Mouse (Mus musculus): ENCODE results near the gene Rnase2b.
"Not testable (repeated sequence)": the region's sequence is repeated elsewhere in the genome, so short reads cannot be mapped to it uniquely, and the experiment has no call there.

Rnase2b gene

DNA sequence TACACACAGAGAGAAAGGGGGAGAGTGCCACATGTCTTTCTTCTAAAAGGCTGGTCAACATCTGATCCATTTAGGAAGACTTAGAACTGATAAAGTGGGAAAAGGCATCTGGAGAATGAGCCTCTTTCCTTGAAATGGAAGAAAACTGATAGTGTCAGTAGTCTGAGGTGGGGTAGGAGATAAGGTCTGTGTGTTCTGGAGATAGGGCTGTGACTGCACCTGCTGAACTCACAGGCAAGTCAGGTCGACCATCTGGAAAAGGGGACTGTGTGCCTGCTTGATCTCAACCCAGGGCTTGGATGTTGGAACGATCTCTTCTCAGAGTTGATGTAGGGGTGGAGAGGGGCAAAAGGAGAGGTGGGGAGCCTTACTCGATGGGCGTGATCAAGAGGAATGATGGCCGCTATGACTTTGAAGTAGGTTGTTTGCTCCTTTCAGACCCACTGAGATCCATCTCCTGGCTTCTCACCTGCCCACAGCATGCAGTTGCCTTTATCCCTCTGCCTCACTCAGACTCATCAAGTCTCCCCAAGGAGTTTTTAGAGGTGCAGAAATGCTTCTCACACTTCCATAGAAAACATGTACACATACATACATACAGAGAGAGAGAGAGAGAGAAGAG, 9.7 kb upstream of the Rnase2b start:
- no peak for DNase-seq

DNA sequence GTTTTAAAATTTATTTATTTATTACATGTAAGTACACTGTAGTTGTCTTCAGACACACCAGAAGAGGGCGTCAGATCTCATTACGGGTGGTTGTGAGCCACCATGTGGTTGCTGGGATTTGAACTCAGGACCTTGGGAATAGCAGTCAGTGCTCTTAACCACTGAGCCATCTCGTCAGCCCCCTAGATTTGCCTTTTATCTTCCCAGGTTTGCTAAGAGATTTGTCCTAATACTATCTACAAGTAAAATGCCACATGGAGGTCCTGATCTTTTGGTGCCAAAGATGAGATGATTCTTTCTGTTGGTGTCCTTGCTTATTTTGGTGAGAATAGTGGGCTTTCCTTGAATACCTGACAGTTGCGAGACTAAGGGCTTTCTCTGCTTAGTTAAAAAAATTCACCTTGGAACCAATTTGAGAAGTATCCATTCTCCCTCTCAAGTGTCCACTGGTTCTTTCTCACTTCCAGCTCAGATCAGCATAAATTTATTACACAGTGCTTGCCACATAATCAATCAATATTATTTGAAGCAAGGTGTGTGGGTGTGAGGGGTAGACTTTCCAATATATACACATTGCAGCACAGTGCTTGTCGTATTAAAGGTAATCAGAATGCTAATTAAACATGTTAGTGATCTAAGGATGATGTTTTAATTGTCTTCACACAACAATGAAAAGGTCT, 5.9 kb upstream of the Rnase2b start:
- DNase-seq: no peak

DNA sequence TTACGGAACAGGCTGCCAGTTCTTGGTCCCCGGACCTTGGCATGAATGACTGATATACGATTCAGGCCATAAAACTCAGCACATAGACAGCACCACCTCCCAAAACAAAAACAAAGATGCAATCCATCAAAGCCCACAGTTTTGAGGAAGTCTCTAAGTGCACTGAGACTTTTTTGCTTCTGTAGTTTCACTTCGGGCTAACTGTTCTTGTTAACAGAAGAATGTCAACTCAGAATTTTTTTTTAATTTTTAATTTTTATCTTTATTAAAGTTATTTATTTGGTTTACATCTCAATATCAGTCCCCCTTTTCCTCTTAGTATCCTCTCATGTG, 5.4 kb upstream of the Rnase2b start:
- no peak for DNase-seq

DNA sequence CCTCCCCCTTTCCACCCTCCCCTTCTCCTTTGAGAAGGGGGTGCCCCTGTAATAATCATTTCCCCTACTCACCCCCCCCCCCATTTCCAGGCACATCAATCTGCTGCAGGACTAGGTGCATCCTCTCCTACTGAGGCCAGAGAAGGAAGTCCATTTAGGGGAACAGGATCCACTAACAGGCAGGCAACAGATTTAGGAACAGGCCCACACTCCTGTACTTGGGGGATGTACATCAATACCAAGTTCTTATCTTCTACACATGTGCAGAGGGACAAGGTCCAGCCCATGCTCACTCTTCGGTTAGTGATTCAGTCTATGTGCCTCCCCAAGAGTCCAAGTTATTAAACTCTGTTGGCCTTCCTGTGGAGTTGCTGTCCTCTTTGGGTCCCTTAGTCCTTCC, 5.0 kb upstream of the Rnase2b start:
- DNase-seq: no peak

DNA sequence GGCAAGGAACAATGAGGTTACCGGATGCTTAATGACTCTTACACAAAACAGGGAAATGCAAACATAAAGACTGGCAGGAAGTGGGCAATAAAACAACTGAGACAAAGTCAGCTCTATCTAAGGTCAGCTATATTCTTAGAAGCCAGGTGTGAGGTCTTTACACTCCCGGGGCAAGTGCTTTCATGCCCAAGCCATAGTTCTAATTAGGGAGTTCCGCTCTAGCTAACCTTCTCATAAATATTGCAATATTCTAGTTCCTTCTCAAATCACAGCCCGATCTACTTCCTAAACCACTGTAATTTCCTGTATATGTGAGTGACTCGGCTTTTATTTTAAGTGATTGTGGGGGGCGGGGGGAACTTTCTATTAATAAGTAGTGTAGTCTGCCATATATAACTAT, 1.3 kb downstream of the Rnase2b start:
- DNase-seq: not testable (repeated sequence)

DNA sequence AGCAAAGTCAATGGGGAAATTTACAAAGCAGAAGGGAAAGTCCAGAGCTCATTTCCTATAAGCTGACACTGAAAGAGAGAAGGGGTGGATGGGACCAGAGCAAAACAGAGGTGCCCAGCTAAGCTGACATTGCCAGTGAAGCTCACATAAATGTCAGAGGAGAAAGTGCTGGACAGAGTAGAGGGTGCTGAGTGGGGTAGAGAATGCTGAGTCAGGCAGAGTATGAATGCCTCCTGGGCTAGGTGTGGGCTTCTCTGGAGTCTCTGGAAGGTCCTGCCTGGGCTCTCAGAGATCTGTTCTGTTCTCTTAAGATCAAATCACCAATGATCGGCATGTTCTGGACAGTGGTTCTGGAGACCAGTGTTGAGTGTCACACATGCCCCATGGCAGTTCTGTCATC, 3.4 kb downstream of the Rnase2b start:
- no peak for DNase-seq

DNA sequence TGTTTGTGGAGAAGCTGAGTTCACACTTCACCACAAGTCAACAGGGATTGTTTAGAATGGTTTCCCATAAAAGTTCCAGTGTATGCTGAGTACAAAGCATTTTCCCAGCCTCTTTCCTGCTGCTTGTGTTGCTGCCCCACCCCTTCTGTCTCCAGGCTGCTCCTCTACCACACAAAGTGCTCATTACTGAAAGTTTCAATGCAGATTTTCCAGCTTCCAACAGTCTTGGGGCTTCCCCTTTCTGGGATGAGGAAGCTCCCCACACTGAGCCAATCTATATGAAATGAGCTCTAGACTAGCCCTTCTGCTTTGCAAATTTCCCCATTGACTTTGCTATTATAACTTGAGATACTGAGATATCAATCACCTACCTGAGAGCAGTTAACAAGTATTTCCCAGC, 4.0 kb downstream of the Rnase2b start:
- DNase-seq: no peak

DNA sequence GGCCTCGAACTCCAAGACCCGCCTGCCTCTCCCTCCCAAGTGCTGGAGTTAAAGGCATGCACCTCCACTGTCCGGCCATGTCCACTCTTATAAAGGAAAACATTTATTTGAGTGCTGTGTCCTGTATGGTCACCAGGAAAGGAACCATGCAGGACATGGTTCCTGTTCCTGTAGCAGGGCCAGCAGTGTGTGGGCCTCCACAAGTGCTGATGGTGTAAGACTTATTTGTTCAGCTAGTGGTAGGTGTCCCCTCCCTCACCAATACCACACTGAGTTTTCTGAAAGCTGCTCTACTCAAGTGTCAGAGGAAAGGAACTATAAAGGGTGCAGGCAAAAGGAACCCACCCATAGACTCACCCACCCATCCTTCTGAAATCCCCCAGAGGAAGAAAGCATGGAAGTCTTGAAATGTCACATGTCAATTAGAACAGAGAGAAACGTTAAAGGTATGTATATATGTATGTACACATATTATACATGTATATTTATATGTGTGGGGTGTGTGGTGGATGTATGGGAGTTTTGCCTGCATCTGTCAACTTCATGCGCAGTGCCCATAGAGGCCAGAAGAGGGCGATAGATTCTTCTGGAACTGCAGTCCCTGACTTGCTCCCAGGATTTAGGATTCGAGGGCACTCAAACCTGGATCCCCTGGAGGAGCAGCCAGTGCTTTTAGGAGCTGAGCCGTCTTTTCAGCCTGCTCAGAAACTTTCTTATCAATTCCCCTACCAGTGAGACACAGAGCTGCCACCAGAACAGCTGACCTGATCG, 10.2 kb downstream of the Rnase2b start:
- DNase-seq: peak; percentile 68

DNA sequence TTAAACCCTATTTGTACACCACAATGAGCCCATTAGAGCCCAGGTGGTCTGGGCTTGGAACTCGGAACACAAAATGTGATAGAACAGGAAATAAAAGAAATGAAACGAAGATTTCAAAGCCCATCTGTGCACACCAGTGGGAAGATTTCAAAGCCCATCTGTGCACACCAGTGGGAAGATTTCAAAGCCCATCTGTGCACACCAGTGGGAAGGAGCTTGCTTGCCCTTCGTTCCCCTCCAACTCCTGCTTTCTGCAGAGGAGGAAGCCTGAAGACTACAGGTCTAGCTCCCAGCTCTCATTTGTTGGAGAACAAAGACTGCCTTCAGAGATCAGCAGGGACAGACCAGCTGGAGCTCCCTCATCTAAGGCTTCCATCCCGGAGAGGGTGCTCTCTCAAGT, 10.9 kb downstream of the Rnase2b start:
- not testable (repeated sequence) for DNase-seq

DNA sequence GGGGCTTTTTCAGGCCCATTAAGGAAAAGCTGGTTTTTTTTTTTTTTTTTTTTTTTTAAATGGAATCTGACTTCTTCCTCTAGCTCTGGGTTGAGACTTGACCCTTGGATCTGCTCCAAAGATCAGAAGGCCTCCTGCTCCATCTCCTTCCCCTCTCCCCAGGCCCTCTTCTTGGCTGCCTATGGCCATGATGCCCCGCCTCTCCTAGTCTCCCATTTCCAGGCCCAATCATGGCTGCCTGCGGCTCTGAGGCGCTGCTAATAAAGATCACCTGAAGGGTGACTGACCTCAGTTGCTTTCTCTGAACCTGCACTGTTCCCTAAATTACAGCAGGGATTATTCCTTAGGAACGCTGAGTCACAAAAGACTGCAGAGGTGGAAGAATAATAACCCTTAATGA, 11.8 kb downstream of the Rnase2b start:
- peak in 1 of 2 experiments; percentile 11 for DNase-seq

DNA sequence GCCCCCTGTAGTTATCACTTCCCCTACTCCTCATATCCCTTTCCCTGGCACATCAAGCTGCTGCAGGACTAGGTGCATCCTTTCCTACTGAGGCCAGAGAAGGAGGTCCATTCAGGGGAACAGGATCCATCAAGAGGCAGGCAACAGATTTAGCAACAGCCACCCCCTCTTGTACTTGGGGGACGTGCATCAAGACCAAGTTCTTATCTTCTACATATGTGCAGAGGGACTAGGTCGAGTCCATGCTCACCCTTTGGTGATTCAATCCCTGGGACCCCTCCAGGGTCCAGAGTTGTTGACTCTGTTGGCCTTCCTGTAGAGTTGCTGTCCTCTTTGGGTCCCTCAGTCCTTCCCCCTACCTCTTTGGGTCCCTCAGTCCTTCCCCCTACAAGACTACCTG, 19.0 kb downstream of the Rnase2b start:
- not testable (repeated sequence) for DNase-seq

DNA sequence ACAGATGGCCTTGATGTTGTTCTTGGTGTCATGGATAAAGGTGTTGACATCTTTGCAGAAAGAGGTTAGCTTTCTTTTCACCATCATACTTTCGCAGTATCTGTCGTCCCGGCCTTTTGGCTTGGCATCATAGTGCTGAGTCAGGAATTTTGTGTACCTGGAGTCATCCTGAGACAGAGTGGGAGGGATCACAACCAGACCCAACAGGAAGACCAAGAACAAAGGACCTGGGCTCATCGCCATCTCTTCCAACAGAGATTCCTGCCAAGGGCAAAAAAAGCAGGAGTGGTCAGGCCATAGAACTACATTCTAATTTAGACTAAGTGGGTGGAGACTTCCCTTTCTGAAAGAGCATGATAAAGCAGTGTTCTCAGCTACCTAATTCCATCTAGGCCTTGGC, 33.6 kb downstream of the Rnase2b start:
- DNase-seq: no peak

DNA sequence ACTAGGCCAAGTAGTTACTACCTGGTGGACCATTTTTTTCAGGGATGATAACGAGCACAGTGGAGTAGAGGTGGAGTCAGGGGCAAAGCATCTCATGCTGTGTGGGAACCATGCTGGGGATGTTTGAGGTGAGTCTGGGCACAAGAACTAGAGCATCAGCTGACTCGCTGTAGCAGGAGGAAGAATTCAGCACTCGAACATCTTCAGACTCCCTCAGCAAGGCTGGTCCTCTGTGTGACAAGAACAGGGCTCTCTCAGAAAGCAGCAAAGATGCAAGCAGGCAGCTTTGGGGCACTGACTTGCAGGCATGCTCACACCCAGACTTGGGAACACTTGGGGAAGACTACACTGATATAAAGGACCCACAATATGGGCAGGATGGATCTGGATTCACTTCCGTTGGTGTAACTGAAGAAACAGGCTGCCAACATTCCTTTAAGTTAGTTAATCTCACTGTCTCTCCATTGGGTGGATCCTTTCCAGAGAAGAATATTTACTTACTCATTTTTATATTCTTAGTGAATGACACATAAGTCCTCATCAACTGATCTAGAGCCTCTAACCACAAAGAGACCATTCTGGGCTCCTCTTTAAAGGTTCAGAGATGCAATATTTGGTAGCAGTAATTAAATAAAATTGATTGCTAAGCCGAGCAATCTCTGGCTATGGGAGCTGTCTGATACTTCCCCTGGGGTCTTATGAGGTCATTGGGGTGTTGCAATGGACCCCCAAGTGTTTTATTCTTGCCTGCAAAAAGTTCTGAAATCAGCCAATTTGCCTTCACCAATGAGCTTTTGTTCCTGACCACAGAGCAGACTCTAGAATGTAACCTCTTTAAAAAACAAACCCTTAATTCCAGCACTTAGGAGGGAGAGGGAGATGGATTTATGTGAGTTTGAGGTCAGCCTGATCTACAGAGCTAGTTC, 37.3 kb downstream of the Rnase2b start, which contains the start of gene Ang2:
Gene Ang2 (minus strand): TSS at position 51 of the 926 bp plus-strand sequence.
- DNase-seq: no peak

DNA sequence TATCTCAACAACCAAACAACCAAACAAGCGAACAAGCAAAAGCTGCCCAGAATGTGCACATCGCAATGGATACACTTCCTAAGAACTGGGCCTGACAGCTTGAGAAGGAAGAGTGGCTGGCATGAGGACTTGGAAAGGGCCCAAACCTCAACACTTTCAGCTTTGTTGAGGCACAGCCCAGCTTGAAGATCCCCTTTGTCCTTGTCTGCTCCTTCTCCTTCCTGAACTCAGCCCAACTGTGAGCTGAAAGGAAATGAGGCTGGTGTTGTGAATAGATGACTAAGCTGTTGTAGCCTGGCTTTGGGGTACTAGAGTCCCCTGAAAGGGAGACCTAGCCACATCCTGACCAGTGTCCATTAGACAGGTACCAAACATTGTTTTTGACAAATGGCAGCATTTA, 38.0 kb downstream of the Rnase2b start:
- no peak for DNase-seq

DNA sequence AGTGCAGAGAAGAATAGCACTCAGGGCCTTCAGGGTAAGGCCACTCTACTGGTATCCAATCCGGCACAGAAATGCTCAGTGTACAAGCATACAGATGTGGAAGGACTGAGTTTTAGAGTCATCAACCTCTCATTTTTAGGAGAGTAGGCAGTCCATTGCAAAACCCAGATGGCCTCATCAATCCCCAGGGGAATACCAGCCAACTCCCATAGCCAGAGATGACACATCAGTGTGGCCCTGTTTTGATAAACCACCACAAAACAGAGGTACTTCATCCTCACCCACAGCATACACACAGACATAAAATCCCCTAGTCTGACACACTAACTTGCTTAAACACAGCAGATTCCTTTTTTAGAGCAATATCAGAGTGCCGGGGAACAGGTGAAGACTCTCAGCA, 38.4 kb downstream of the Rnase2b start:
- DNase-seq: no peak

DNA sequence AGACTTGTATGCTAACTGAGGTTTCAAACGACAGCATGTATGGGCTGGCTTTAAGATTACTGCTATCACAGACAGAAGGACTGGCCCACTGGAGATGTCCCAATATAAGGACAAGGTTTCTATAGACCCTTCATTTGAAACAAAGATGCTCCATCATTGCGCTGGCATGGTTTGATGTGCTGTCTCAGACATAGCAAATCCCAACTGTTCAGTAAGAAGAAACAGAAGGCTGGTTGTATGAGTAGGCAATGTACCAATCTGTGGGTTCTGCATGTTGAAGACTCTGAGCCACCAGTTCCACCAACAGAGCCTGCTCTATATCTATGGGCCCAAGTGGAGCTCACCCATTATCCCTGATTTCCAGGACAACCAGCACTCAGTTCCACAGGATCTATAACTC, 41.1 kb downstream of the Rnase2b start, which contains the start of gene Ear14:
Gene Ear14 (plus strand): TSS at position 277 of the 400 bp plus-strand sequence.
- DNase-seq: no peak
